In the genomic region with DNA sequence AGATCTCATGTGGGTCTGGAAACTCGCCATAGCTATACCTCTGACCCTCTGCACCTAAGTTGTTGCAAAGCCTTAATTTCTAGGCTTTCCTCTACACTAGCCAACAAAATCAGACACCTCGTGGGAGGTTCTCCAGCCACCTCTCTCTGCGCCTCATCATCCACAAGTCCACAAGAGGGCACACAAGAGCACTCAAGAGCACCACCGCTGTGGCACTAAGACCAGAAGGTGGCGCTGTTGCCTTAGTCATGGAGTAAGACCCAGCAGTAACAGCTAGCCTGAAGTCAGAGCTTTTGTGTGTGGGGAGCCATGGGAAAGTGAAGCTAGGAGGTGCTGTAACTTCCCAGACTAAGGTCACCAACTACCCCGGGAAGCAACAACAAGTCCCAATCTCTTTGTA, we compare ENCODE assay signal across 8 mouse cellular contexts. TPM values are rescaled to one million over a fixed set of nuclear protein-coding genes. Genes with fewer than 3 reads are reported as not detected.
DNase-seq lines count a peak whose midpoint lies in the region; ATAC-seq and TF ChIP-seq lines count a peak whose summit lies in the region.

No protein-coding gene starts in this region.

- H3K27me3 ChIP-seq in hindbrain, embryonic 11.5 days (ENCODE audit: control insufficient read depth, insufficient read depth, low read length), result no peaks in the 10 kb centered on the region
- no peaks in the 10 kb centered on the region for H3K27me3 ChIP-seq in lung, postnatal 0 days (replicated peaks; ENCODE audit: insufficient read depth, low read length)

- 5% methylated on average over 6 of the region's 6 CpGs for WGBS in hindbrain, embryonic 11.5 days
- WGBS in lung, postnatal 0 days, result under 1% methylated on average over 6 of the region's 6 CpGs

- H3K4me1 ChIP-seq in hindbrain, embryonic 11.5 days (replicated peaks; ENCODE audit: control insufficient read depth, insufficient read depth, low read length), result no peaks in the 10 kb centered on the region
- H3K4me1 ChIP-seq in lung, postnatal 0 days (ENCODE audit: insufficient read depth, low read depth, low read length), result no peaks in the 10 kb centered on the region

- DNase-seq in Muller cell, postnatal 12 days (ENCODE audit: inconsistent ontology term), result peak; percentile 81
- DNase-seq in cerebellum, adult 9-11 months, result peak; percentile 86
- DNase-seq in frontal cortex, adult 2 months (ENCODE audit: extremely low spot score in 1 of 2, low spot score in 1 of 2), result peak; percentile 86 to 99
- peak; percentile 99 for DNase-seq in hindbrain, embryonic 11.5 days (ENCODE audit: low spot score)
- peak; percentile 91 for DNase-seq in layer of hippocampus, adult 9-11 months
- peak; percentile 96 for DNase-seq in lung, postnatal 0 days (ENCODE audit: low spot score)
- DNase-seq in retina, adult 2 months (ENCODE audit: low read depth, low spot score), result peak; percentile 86
- DNase-seq in thymus, postnatal 25 days, result peak; percentile 87

- peak; percentile 100 for TF ChIP-seq CTCF in lung, postnatal 0 days (IDR thresholded peaks at IDR 0.05)

- ATAC-seq in hindbrain, embryonic 11.5 days (ENCODE audit: low FRiP score), result peak; percentile 85
- peak; percentile 87 for ATAC-seq in lung, postnatal 0 days

- no peak overlapping the region for H3K9ac ChIP-seq in hindbrain, embryonic 11.5 days (ENCODE audit: low read depth, low read length)
- H3K9ac ChIP-seq in lung, postnatal 0 days (replicated peaks; ENCODE audit: low read depth), result no peak overlapping the region

- no peak overlapping the region for H3K27ac ChIP-seq in hindbrain, embryonic 11.5 days (ENCODE audit: low read depth, low read length)
- H3K27ac ChIP-seq in lung, postnatal 0 days (ENCODE audit: low read length), result peak overlapping the region; percentile 44; the same call in 1 of the 2 replicates

- TF ChIP-seq EP300 in lung, postnatal 0 days (IDR thresholded peaks at IDR 0.05), result no peak

- no peaks in the 10 kb centered on the region for H3K36me3 ChIP-seq in hindbrain, embryonic 11.5 days (ENCODE audit: control insufficient read depth, insufficient read depth, low read length)
- no peaks in the 10 kb centered on the region for H3K36me3 ChIP-seq in lung, postnatal 0 days (ENCODE audit: insufficient read depth, low read length)

- no peaks in the 10 kb centered on the region for H3K9me3 ChIP-seq in hindbrain, embryonic 11.5 days (ENCODE audit: control insufficient read depth, low read length)
- H3K9me3 ChIP-seq in lung, postnatal 0 days (ENCODE audit: low read length), result no peaks in the 10 kb centered on the region

- no peak overlapping the region for H3K4me2 ChIP-seq in hindbrain, embryonic 11.5 days (replicated peaks; ENCODE audit: low read depth, low read length)
- H3K4me2 ChIP-seq in lung, postnatal 0 days (replicated peaks; ENCODE audit: low read depth, low read length), result no peak overlapping the region

- H3K4me3 ChIP-seq in hindbrain, embryonic 11.5 days (ENCODE audit: low read depth, low read length), result no peak overlapping the region
- H3K4me3 ChIP-seq in lung, postnatal 0 days (ENCODE audit: low read depth, low read length), result no peak overlapping the region

RNA-seq across cellular contexts. Expression of a gene that starts 53.6 kb away (rescaled TPM):
- 25.0 and 29.3 TPM in 2 replicates for polyA plus RNA-seq in frontal cortex, adult 2 months (2012; rRNA removed)
- 23.6 and 27.6 TPM in 2 replicates for polyA plus RNA-seq in hindbrain, embryonic 11.5 days (2014; fragmentation: Nextera tagmentation; extraction: Ambion mirVana)
- polyA plus RNA-seq in lung, postnatal 0 days (2015; fragmentation: Nextera tagmentation; extraction: Ambion mirVana), result 12.6 and 13.5 TPM in 2 replicates
